ENCODE assay signal across 23 mouse cellular contexts in genomic region chr11:53783288-53783687, GRCm38 (mm10). TPM values are rescaled to one million over a fixed set of nuclear protein-coding genes. Genes with fewer than 3 reads are reported as not detected.
DNase-seq lines count a peak whose midpoint lies in the region; ATAC-seq and TF ChIP-seq lines count a peak whose summit lies in the region.
"Had no signal": no experiment of that assay in that cellular context is flagged by ENCODE, and none has a peak within 500 bp of the region (broad histone marks: within the 10 kb centered on the region; RNA-seq: fewer than 3 reads in every experiment).

No protein-coding gene starts in this region.

- H3K27ac ChIP-seq in small intestine, adult 2 months (ENCODE audit: insufficient read depth, low read depth, low read length): peak overlapping the region; percentile 47
- H3K27ac ChIP-seq: forebrain, embryonic 12.5 days; hindbrain, embryonic 10.5 days; liver, embryonic 13.5 days; midbrain, embryonic 12.5 days; neural tube, embryonic 13.5 days had no signal

- TF ChIP-seq CTCF in E14TG2a.4 (conservative IDR thresholded peaks at IDR 0.05; ENCODE audit: low read length): no peak
- no peak for TF ChIP-seq CTCF in small intestine, adult 2 months (IDR thresholded peaks at IDR 0.05; ENCODE audit: extremely low read depth, insufficient read length, insufficient replicate concordance, low read depth, low read length)

- no peaks in the 10 kb centered on the region for H3K27me3 ChIP-seq in E14TG2a.4 (ENCODE audit: insufficient read depth, low read length)
- no peaks in the 10 kb centered on the region for H3K27me3 ChIP-seq in small intestine, adult 2 months (ENCODE audit: control insufficient read depth, insufficient read depth, low read length)
- H3K27me3 ChIP-seq: forebrain, embryonic 12.5 days; liver, embryonic 13.5 days; neural tube, embryonic 13.5 days had no signal

- H3K36me3 ChIP-seq in E14TG2a.4 (ENCODE audit: insufficient read depth, low read length): peaks cover 21% of the 10 kb centered on the region
- peaks cover 19% of the 10 kb centered on the region for H3K36me3 ChIP-seq in small intestine, adult 2 months (ENCODE audit: control insufficient read depth, insufficient read depth, low read length)
- H3K36me3 ChIP-seq: embryonic facial prominence, embryonic 10.5 days; forebrain, embryonic 12.5 days; G1E; hindbrain, embryonic 10.5 days; liver, embryonic 13.5 days; midbrain, embryonic 12.5 days; neural tube, embryonic 13.5 days had no signal

- ATAC-seq in granulocyte monocyte progenitor cell, adult 5-6 weeks (replicated peaks; ENCODE audit: poor library complexity, severe bottlenecking): peak; percentile 39
- ATAC-seq: activated CD4-positive, CD25-positive, alpha-beta regulatory T cell, adult 4 months had no signal

- peak; percentile 44 for DNase-seq in kidney, postnatal 10 days
- DNase-seq in kidney, adult 9 months: no peak
- no peak for DNase-seq in thymus, postnatal 0 days (ENCODE audit: low spot score)
- no peak for DNase-seq in cerebellum, postnatal 36 days
- DNase-seq: adrenal gland, postnatal 25 days; cerebellum, adult 2 months; gastrocnemius, postnatal 14 days; kidney, adult 18-20 months; liver, embryonic 13.5 days; lung, embryonic 14.5 days; lung, postnatal 36 days; right cerebral cortex, postnatal 14 days had no signal

- TF ChIP-seq POLR2A in small intestine, adult 2 months (IDR thresholded peaks at IDR 0.05; ENCODE audit: low read depth, low read length): no peak

- peak overlapping the region; percentile 32; the same call in 1 of the 2 replicates for H3K4me3 ChIP-seq in E14TG2a.4 (replicated peaks; ENCODE audit: low read length)
- no peak overlapping the region for H3K4me3 ChIP-seq in small intestine, adult 2 months (ENCODE audit: low read depth, low read length)
- H3K4me3 ChIP-seq: embryonic facial prominence, embryonic 10.5 days; forebrain, embryonic 12.5 days; hindbrain, embryonic 10.5 days; liver, embryonic 13.5 days; midbrain, embryonic 12.5 days; neural tube, embryonic 13.5 days had no signal

- no peaks in the 10 kb centered on the region for H3K9me3 ChIP-seq in E14TG2a.4 (ENCODE audit: low read length)
- H3K9me3 ChIP-seq: embryonic facial prominence, embryonic 10.5 days; forebrain, embryonic 12.5 days; G1E; hindbrain, embryonic 10.5 days; liver, embryonic 13.5 days; midbrain, embryonic 12.5 days; neural tube, embryonic 13.5 days had no signal

- peaks cover 96% of the 10 kb centered on the region for H3K4me1 ChIP-seq in E14TG2a.4 (replicated peaks; ENCODE audit: low read depth, low read length)
- H3K4me1 ChIP-seq in small intestine, adult 2 months (ENCODE audit: control insufficient read depth, insufficient read depth, insufficient read length, low read length): peaks cover 35% of the 10 kb centered on the region; the same call in 1 of the 2 replicates
- H3K4me1 ChIP-seq: forebrain, embryonic 12.5 days; midbrain, embryonic 12.5 days; neural tube, embryonic 13.5 days had no signal

- 58% methylated on average over 9 of the region's 9 CpGs for WGBS in small intestine, adult 2 months

RNA-seq across cellular contexts. Expression of gene Gm17334, which starts 10.3 kb away (rescaled TPM):
- 2.5 and 4.8 TPM in 2 replicates for total RNA-seq in granulocyte monocyte progenitor cell, adult 5-6 weeks (2014; fragmentation: Nextera tagmentation)
- total RNA-seq in granulocyte monocyte progenitor cell, adult 5-6 weeks (2017): not detected in 2 replicates
- 0.25 and 1.6 TPM in 2 replicates for polyA plus RNA-seq in small intestine, adult 2 months (2012; rRNA removed)
- polyA plus RNA-seq in thymus, postnatal 0 days (2015; fragmentation: Nextera tagmentation; extraction: Ambion mirVana): 0.94 and 1.2 TPM in 2 replicates
- total RNA-seq: G1E had no signal
- polyA plus RNA-seq: embryonic facial prominence, embryonic 10.5 days; forebrain, embryonic 12.5 days; G1E; hindbrain, embryonic 10.5 days; limb, embryonic 11.5 days; liver, embryonic 13.5 days; midbrain, embryonic 12.5 days; neural tube, embryonic 13.5 days had no signal

RNA-seq across cellular contexts. Expression of gene Irf1, which starts 13.5 kb away (rescaled TPM):
- total RNA-seq in granulocyte monocyte progenitor cell, adult 5-6 weeks (2014; fragmentation: Nextera tagmentation): 37.5 and 41.7 TPM in 2 replicates
- 41.3 and 55.9 TPM in 2 replicates for total RNA-seq in granulocyte monocyte progenitor cell, adult 5-6 weeks (2017)
- polyA plus RNA-seq in small intestine, adult 2 months (2012; rRNA removed): 93.3 and 233 TPM in 2 replicates
- 105 and 114 TPM in 2 replicates for polyA plus RNA-seq in thymus, postnatal 0 days (2015; fragmentation: Nextera tagmentation; extraction: Ambion mirVana)
